Mouse (Mus musculus): ENCODE data around the gene Nono.

Gene Nono

GRCm38 (mm10) chrX:101429142-101429949, at the start of gene Nono:
Gene Nono, plus strand, starts transcription at chrX:101429318.
- peak; percentile 81 to 88 for DNase-seq

- no peak for DNase-seq
Measured at GRCm38 (mm10) chrX:101379744-101380143, 49.4 kb upstream of the Nono start.

GRCm38 (mm10) chrX:101383455-101383854, 45.7 kb upstream of the Nono start:
- no peak for DNase-seq

- DNase-seq, result no peak
Measured at GRCm38 (mm10) chrX:101384439-101385137, 44.5 kb upstream of the Nono start.

- no peak for DNase-seq
Measured at GRCm38 (mm10) chrX:101386222-101386621, 42.9 kb upstream of the Nono start.

- DNase-seq, result no peak
Measured at GRCm38 (mm10) chrX:101388866-101389537, 40.1 kb upstream of the Nono start.

GRCm38 (mm10) chrX:101394341-101394740, 34.8 kb upstream of the Nono start:
- DNase-seq, result no peak

GRCm38 (mm10) chrX:101396459-101396858, 32.7 kb upstream of the Nono start:
- no peak for DNase-seq

GRCm38 (mm10) chrX:101418946-101419724, 10.0 kb upstream of the Nono start:
- peak; percentile 23 to 39 for DNase-seq

GRCm38 (mm10) chrX:101419725-101420699, 9.1 kb upstream of the Nono start:
- peak; percentile 79 to 81 for DNase-seq

- no peak for DNase-seq
Measured at GRCm38 (mm10) chrX:101420700-101421095, 8.4 kb upstream of the Nono start, which contains the start of gene Zmym3. Gene Zmym3, minus strand, starts transcription at chrX:101420849.

- DNase-seq, result no peak
Measured at GRCm38 (mm10) chrX:101423462-101423861, 5.7 kb upstream of the Nono start.

GRCm38 (mm10) chrX:101427774-101428173, 1.3 kb upstream of the Nono start:
- DNase-seq, result no peak

GRCm38 (mm10) chrX:101428785-101429141, 355 bp upstream of the Nono start:
- no peak for DNase-seq

GRCm38 (mm10) chrX:101429976-101430375, 858 bp downstream of the Nono start:
- no peak for DNase-seq

GRCm38 (mm10) chrX:101448886-101449475, 19.9 kb downstream of the Nono start, which contains the start of gene Itgb1bp2:
Gene Itgb1bp2, plus strand, starts transcription at chrX:101449088.
- DNase-seq, result no peak

- no peak for DNase-seq
Measured at GRCm38 (mm10) chrX:101451147-101451546, 22.0 kb downstream of the Nono start.

GRCm38 (mm10) chrX:101451591-101451990, 22.5 kb downstream of the Nono start:
- no peak for DNase-seq

GRCm38 (mm10) chrX:101472202-101472601, 43.1 kb downstream of the Nono start:
- no peak for DNase-seq

GRCm38 (mm10) chrX:101481604-101482350, 52.7 kb downstream of the Nono start:
- DNase-seq, result no peak
